Mouse (Mus musculus) liver, embryonic 14.5 days (tissue): ENCODE results near the gene Agap1.

Experiments
- CTCF ChIP-seq: IDR thresholded peaks from 2 replicates; pipeline ENCODE4 v1.5.1; 2016; ENCODE audit warnings: antibody characterized with exemption, low read depth, control low read depth
- EP300 ChIP-seq: IDR thresholded peaks from 2 replicates; pipeline ENCODE4 v1.6.1; 2016; ENCODE audit warnings: antibody characterized with exemption, low read depth

- TF ChIP-seq CTCF (no peak), EP300 (no peak)
Observed at GRCm38 (mm10) chr1:89671110-89671787, 216.6 kb downstream of the Agap1 start.
